Mouse (Mus musculus): ENCODE results near the gene Polr3c.
"Not testable (repeated sequence)": the region's sequence is repeated elsewhere in the genome, so short reads cannot be mapped to it uniquely, and the experiment has no call there.

Gene Polr3c

GRCm38 (mm10) chr3:96727343-96727827 is at the start of gene Polr3c, which contains the start of gene Rnf115:
Gene Polr3c, minus strand, starts transcription at chr3:96727628.
Gene Rnf115, plus strand, starts transcription at chr3:96727664.
- DNase-seq (ENCODE audit: low spot score): peak; percentile 93

DNA sequence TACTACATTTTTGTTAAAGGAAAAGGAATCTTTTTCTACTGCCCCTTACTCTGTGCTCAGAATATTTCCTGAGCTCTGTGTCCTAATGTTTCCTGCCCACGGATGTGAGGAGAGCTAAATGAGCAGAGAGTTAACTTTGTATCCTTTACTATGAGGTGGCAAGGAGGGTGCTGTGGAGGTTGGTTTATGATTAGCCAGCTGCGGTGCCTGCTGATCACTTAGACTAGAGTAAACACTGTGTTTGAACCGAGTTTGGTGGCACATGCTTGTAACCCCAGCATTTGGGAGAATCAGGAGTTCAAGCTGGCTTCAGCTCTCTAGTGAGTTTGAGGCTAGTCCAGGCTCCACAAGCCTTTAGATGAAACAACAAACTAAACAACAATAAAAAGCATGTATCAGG is 49.7 kb upstream of the Polr3c start:
- DNase-seq (ENCODE audit: low spot score): no peak

GRCm38 (mm10) chr3:96772949-96773348 is 45.5 kb upstream of the Polr3c start:
- DNase-seq (ENCODE audit: low spot score): no peak

DNA sequence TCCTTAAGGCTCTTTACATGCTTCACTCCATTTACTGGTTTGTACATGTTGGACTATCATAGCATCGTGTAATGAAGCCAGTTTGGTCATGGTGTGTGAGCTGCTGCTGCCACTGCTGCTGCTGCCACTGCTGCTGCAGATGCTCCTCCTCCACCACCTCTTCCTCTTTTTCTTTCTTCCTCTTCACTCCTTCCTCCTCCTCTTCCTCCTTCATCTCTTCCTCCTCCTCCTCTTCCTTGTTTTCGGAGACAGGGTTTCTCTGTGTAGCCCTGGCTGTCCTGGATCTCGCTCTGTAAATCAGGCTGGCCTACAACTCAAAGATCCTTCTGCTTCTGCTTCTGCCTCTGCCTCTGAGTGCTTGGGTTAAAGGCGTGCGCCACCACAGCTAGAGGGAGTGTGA is 42.5 kb upstream of the Polr3c start:
- no peak for DNase-seq (ENCODE audit: low spot score)

DNA sequence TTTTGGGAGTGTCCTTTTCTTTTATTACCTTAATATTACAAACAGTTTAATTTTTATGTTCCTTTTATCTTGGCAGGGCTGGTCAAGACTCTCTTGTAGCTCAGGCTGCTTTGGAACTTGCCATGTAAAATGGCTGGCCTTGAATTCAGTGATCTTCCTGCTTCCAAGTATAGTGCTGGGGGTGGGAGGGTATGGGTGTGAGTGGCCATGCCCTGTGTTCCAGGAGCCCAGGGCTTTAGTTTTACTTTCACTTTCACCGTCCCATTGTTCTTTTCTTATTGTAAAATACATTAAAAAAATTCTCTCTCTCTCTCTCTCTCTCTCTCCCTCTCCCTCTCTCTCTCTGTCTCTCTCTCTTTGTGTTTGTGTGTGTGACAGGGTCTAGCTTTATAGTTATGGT is 37.1 kb upstream of the Polr3c start:
- DNase-seq (ENCODE audit: low spot score): no peak

DNA sequence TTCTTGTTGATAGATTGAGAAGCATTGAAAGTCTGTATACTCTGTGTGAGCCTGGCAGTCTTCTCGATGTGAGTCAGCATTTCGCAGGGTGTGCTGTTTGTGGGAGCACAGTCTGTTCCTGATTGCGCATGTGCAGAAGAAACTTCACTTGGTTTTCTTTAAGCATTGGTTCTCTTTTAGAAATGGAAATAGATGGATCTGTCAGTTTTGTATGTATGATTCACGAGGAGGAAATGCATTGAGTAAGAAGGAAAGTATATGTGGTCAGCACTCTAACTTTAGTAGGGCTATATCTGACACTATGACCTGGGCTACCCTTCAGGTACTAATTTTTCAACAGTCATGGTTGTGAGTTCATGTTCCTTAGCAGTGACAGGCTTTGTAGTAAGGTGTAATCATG is 32.3 kb upstream of the Polr3c start:
- DNase-seq (ENCODE audit: low spot score): no peak

DNA sequence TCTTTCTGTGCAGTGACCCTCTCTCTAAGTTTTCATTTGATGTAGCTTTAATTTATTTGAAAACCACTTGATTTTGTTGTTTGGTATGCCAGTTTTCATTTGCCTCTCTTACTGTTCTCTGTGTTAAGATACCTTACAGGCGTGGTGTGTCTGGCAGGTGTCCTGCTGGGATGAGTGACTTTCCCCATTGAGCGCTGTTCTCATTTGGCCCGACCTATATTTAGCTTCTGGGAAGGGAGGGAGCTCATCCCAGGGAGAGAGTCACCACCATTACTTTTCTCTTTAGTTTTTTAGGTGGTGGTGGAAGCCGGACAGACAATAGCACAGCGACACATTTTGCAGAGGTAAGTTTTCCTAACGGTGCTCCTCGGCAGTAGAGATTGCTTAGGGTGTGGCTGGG is 30.3 kb upstream of the Polr3c start:
- DNase-seq (ENCODE audit: low spot score): no peak

- DNase-seq (ENCODE audit: low spot score): no peak
Measured at GRCm38 (mm10) chr3:96755935-96756334, 28.5 kb upstream of the Polr3c start.

- no peak for DNase-seq (ENCODE audit: low spot score)
Measured at GRCm38 (mm10) chr3:96746829-96747228, 19.4 kb upstream of the Polr3c start.

DNA sequence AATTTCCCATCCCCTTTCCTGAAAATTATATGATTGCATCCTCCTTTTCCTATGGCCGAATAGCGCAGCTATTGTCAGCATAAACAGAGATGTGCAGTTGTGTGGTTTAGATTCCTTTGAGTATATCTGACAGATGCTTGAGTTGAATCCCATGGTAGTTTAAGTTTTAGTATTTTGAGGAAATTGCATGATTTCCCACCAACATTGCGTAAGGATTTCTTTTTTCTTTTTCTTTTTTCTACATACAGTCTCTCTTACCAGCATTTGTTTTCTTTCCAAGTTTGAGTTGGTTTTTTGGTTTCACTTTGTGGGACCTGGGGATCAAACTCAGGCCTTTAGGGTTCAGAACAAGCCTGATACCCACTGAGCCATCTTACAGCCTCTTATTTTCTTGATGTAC is 16.9 kb upstream of the Polr3c start:
- DNase-seq (ENCODE audit: low spot score): no peak

DNA sequence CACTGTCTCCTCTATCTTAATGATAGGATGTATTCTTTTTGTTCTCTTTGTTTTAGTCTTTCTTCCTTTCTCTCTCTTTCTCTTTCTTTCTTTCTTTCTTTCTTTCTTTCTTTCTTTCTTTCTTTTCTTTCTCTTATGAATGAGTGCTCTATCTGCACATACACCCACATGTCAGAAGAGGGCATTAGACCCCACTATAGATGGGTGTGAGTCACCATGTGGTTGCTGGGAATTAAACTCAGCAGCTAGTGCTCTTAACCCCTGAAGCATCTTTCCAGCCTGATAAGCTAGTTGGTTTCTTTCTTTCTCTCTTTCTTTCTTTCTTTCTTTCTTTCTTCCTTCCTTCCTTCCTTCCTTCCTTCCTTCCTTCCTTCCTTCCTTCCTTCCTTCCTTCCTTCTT is 12.9 kb upstream of the Polr3c start:
- not testable (repeated sequence) for DNase-seq (ENCODE audit: low spot score)

GRCm38 (mm10) chr3:96737995-96738394 is 10.6 kb upstream of the Polr3c start:
- no peak for DNase-seq (ENCODE audit: low spot score)

DNA sequence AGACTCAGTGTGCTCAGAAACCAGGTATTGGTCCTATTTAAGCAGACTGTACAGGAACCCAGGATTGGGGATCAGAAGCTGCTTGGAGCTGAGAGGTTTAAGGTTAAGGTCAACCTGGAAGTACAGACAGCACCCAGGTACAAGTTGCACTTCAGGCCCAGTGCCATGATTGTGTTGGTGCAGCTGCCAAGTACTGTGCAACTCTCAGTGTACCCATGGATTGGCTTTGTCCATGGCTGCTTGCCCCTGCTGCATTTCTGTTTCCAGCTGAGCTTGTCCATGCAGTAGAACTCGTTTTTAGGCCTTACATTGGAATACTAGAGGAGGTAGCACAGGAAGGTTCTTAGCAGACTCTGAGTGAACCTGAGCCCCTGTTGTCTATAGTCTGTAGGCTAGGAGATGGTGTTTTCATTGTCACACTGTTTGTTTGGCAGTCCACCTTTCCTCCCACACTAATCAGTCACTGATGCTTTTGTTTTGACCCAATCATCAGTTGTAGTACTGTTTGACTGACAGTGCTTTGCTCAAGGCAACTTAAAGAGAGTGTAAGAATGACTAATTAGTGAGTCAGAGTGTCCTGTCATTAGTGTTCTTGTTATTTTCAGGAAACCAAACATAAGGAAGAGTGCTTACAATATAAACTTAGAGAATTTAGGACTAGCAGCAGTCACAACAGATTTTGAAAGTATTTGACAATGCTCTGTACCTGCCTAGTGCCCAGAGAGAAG is 9.7 kb upstream of the Polr3c start:
- DNase-seq (ENCODE audit: low spot score): no peak

DNA sequence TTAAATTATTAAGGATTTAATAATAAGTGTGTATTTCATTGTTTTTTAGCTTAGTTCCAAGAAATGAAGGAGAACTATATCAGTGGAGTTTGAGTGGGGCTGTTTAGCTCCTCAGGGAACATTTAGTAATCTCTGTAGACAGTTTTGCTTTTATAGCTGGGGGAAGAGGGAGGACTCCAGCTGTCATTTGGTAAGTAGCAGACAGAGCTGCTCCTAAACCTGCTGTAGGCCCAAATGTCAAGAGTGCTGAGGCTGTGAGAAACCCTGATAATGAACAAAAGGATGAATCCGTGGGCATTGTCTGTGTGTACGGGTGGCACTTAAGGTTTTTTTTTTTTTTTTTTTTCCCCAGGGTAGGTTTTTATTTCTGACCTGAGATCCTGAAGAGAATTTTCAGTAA is 7.8 kb upstream of the Polr3c start:
- no peak for DNase-seq (ENCODE audit: low spot score)

DNA sequence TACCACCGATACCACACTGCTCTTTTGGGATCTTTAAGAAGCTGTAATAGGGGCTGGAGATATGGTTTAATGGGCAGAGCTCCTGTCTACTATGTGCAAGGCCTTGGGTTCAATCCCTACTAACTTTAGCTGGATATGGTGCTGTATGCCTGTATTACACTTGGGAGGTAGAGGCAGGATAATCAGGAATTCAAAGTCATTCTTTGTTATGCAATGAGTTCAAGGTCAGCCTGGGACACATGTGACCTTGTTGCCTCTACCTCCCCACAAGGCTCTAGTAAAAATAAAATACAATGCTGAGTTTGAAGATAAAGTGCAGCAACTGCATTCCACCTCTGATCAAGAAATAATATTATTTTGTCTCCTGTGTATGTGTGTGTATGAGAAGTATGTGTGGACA is 6.6 kb upstream of the Polr3c start:
- no peak for DNase-seq (ENCODE audit: low spot score)

DNA sequence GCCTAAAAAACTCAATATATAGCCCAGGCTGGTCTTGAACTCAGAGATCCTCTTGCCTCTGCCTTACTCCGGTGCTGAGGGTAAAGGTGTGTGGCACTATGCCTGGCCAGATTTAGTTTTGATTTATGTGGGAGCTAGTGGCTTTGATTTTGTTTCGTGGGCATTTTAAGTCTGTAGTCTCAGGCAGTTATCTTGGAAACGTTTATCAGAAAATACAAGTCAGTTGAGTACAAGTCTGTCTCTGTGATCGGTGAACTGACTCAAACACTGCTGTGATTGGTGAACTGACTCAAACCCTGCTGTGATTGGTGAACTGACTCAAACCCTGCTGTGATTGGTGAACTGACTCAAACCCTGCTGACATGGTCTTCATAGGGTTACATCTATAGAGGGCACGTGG is 3.4 kb upstream of the Polr3c start:
- no peak for DNase-seq (ENCODE audit: low spot score)

- no peak for DNase-seq (ENCODE audit: low spot score)
Measured at GRCm38 (mm10) chr3:96729403-96729784, 2.0 kb upstream of the Polr3c start.

- DNase-seq (ENCODE audit: low spot score): no peak
Measured at GRCm38 (mm10) chr3:96728634-96729402, 1.4 kb upstream of the Polr3c start.

- DNase-seq (ENCODE audit: low spot score): no peak
Measured at GRCm38 (mm10) chr3:96727828-96728633, 603 bp upstream of the Polr3c start.

DNA sequence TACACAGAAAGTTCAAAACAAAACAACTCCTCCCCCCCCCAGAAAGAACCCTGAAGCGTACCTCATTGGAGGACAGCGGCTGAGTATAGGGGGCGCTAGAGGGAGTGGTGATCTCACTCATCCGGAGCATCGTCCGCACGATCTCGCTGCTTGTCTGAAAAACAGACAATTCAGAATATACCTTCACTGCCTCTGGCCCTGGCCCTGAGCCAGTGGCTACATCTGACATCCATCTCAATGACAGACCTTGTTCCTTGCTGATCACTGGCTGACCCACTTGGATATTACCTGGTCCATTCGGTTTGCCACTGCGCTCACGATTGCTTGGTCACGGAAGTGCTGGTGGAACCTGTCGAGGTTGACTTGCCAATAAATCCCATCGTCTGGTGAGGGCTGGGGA is 8.3 kb downstream of the Polr3c start:
- DNase-seq (ENCODE audit: low spot score): no peak

- DNase-seq (ENCODE audit: low spot score): no peak
Measured at GRCm38 (mm10) chr3:96715854-96716253, 11.6 kb downstream of the Polr3c start.

- no peak for DNase-seq (ENCODE audit: low spot score)
Measured at GRCm38 (mm10) chr3:96714286-96714685, 13.1 kb downstream of the Polr3c start.

GRCm38 (mm10) chr3:96708684-96709064 is 18.8 kb downstream of the Polr3c start:
- no peak for DNase-seq (ENCODE audit: low spot score)

All from left cerebral cortex, adult 11 months (tissue).